Mouse (Mus musculus) intestine, embryonic 14.5 days (tissue): ENCODE results near the gene Rcc2. TPM values are rescaled to one million over a fixed set of nuclear protein-coding genes. Genes with fewer than 3 reads are reported as not detected.

Experiments
- ATAC-seq: fragments of 200-750 bp; cut with Nextera tagmentation; replicated peaks from 2 replicates; pipeline ENCODE4 v1.8.0; 2017; ENCODE audit warnings: low read depth, moderate number of reproducible peaks, moderate TSS enrichment, moderate library complexity; ENCODE audit not compliant: low FRiP score, low TSS enrichment
- DNase-seq: peaks from one replicate; pipeline ENCODE4 v3.0.0-alpha.2; 2018; ENCODE audit warnings: low spot score
- H3K27ac ChIP-seq: fragments of 300-500 bp; sonication (generic); 2 replicates; pipeline ENCODE4 v1.5.1; 2014; ENCODE audit warnings: low read depth, mild to moderate bottlenecking, control low read depth
- H3K27me3 ChIP-seq: fragments of 300-500 bp; sonication (generic); replicated peaks from 2 replicates; pipeline ENCODE4 v1.6.1; 2014; ENCODE audit warnings: low read length, control low read depth; ENCODE audit not compliant: control insufficient read depth, insufficient read depth
- H3K36me3 ChIP-seq: fragments of 300-500 bp; sonication (generic); 2 replicates; pipeline ENCODE4 v1.6.1; 2014; ENCODE audit warnings: low read length, control low read depth; ENCODE audit not compliant: control insufficient read depth, insufficient read depth
- H3K4me1 ChIP-seq: fragments of 300-500 bp; sonication (generic); replicated peaks from 2 replicates; pipeline ENCODE4 v1.6.1; 2014; ENCODE audit warnings: low read length, control low read depth, mixed read lengths; ENCODE audit not compliant: control insufficient read depth, insufficient read depth
- H3K4me2 ChIP-seq: fragments of 300-500 bp; sonication (generic); 2 replicates; pipeline ENCODE4 v1.6.1; 2014; ENCODE audit warnings: low read length
- H3K4me3 ChIP-seq: fragments of 300-500 bp; sonication (generic); 2 replicates; pipeline ENCODE4 v1.5.1; 2014; ENCODE audit warnings: low read depth, low read length, control low read depth, mixed read lengths
- H3K9ac ChIP-seq: fragments of 300-500 bp; sonication (generic); 2 replicates; pipeline ENCODE4 v1.6.1; 2014; ENCODE audit warnings: mild to moderate bottlenecking, low read length
- H3K9me3 ChIP-seq: fragments of 300-500 bp; sonication (generic); 2 replicates; pipeline ENCODE4 v1.6.1; 2016; ENCODE audit warnings: low read length, control low read depth; ENCODE audit not compliant: control insufficient read depth
- WGBS: fragments of 180-500 bp; shearing (Covaris S2); extraction: QIAGEN DNeasy Blood & Tissue Kit; methylation state at CpG from one replicate; pipeline ENCODE4 v1.1.7; 2014; 5-methylcytosine and 5-hydroxymethylcytosine counted together
- polyA plus RNA-seq: library from polyadenylated mRNA; unstranded; fragments of >200 nt; fragmentation: Nextera tagmentation; extraction: Ambion mirVana; gene quantifications from 2 replicates; pipeline ENCODE4 v1.2.1, GENCODE M21; 2014

The Rcc2 gene
- polyA plus RNA-seq, 1 experiment from 2014 or later: 30.7 TPM

GRCm38 (mm10) chr4:140711360-140711759 is 11.0 kb downstream of the Rcc2 start:
- H3K27ac ChIP-seq: no peak overlapping the region
- DNase-seq (no peak), ATAC-seq (no peak)
- H3K9ac ChIP-seq: no peak overlapping the region
- peaks cover 89% of the 10 kb centered on the region for H3K36me3 ChIP-seq
- H3K4me1 ChIP-seq: peaks cover 10% of the 10 kb centered on the region
- H3K4me2 ChIP-seq: no peak overlapping the region
- H3K27me3 ChIP-seq: no peaks in the 10 kb centered on the region
- 80% methylated on average over 5 of the region's 5 CpGs for WGBS
- no peaks in the 10 kb centered on the region for H3K9me3 ChIP-seq
- H3K4me3 ChIP-seq: no peak overlapping the region

- Histone ChIP-seq H3K4me1 (peaks cover 4% of the 10 kb centered on the region), H3K9me3 (no peaks in the 10 kb centered on the region), H3K9ac (no peak overlapping the region), H3K4me2 (no peak overlapping the region), H3K27me3 (no peaks in the 10 kb centered on the region), H3K27ac (peak overlapping the region; percentile 8; the same call in 1 of the 2 replicates), H3K36me3 (peaks cover 94% of the 10 kb centered on the region), H3K4me3 (no peak overlapping the region)
- DNase-seq (peak; percentile 95), ATAC-seq (peak; percentile 74)
- 41% methylated on average over 29 of the region's 29 CpGs for WGBS
Measured at GRCm38 (mm10) chr4:140713480-140714365, 13.4 kb downstream of the Rcc2 start.

- peaks cover 4% of the 10 kb centered on the region for H3K4me1 ChIP-seq
- ATAC-seq (no peak), DNase-seq (no peak)
- H3K27ac ChIP-seq: no peak overlapping the region
- no peak overlapping the region for H3K4me2 ChIP-seq
- 86% methylated on average over 5 of the region's 5 CpGs for WGBS
- no peaks in the 10 kb centered on the region for H3K9me3 ChIP-seq
- H3K9ac ChIP-seq: no peak overlapping the region
- no peak overlapping the region for H3K4me3 ChIP-seq
- H3K27me3 ChIP-seq: no peaks in the 10 kb centered on the region
- peaks cover 94% of the 10 kb centered on the region for H3K36me3 ChIP-seq
Measured at GRCm38 (mm10) chr4:140714586-140714985, 14.2 kb downstream of the Rcc2 start.

GRCm38 (mm10) chr4:140716994-140717393 is 16.7 kb downstream of the Rcc2 start:
- H3K27ac ChIP-seq: no peak overlapping the region
- peaks cover 94% of the 10 kb centered on the region for H3K36me3 ChIP-seq
- H3K9ac ChIP-seq: no peak overlapping the region
- H3K4me2 ChIP-seq: no peak overlapping the region
- DNase-seq (no peak), ATAC-seq (no peak)
- WGBS: 91% methylated on average over 11 of the region's 11 CpGs
- H3K9me3 ChIP-seq: no peaks in the 10 kb centered on the region
- no peaks in the 10 kb centered on the region for H3K27me3 ChIP-seq
- no peak overlapping the region for H3K4me3 ChIP-seq
- peaks cover 4% of the 10 kb centered on the region for H3K4me1 ChIP-seq

GRCm38 (mm10) chr4:140718436-140718835 is 18.1 kb downstream of the Rcc2 start:
- Histone ChIP-seq H3K9ac (no peak overlapping the region), H3K27me3 (no peaks in the 10 kb centered on the region), H3K36me3 (peaks cover 90% of the 10 kb centered on the region), H3K4me2 (no peak overlapping the region), H3K9me3 (no peaks in the 10 kb centered on the region), H3K27ac (no peak overlapping the region), H3K4me1 (peaks cover 4% of the 10 kb centered on the region), H3K4me3 (no peak overlapping the region)
- ATAC-seq (no peak), DNase-seq (no peak)
- 98% methylated on average over 9 of the region's 9 CpGs for WGBS

- Histone ChIP-seq H3K4me1 (no peaks in the 10 kb centered on the region), H3K4me3 (no peak overlapping the region), H3K9me3 (no peaks in the 10 kb centered on the region), H3K36me3 (peaks cover 85% of the 10 kb centered on the region), H3K27me3 (no peaks in the 10 kb centered on the region), H3K4me2 (no peak overlapping the region), H3K9ac (no peak overlapping the region), H3K27ac (no peak overlapping the region)
- WGBS: 91% methylated on average over 5 of the region's 5 CpGs
- DNase-seq (no peak), ATAC-seq (no peak)
Measured at GRCm38 (mm10) chr4:140720091-140720490, 19.8 kb downstream of the Rcc2 start.

- H3K27ac ChIP-seq: no peak overlapping the region
- H3K4me1 ChIP-seq: no peaks in the 10 kb centered on the region
- H3K27me3 ChIP-seq: no peaks in the 10 kb centered on the region
- H3K9ac ChIP-seq: no peak overlapping the region
- no peak overlapping the region for H3K4me3 ChIP-seq
- no peak for DNase-seq
- H3K9me3 ChIP-seq: no peaks in the 10 kb centered on the region
- no peak for ATAC-seq
- H3K4me2 ChIP-seq: no peak overlapping the region
- peaks cover 66% of the 10 kb centered on the region for H3K36me3 ChIP-seq
- WGBS: 85% methylated on average over 20 of the region's 20 CpGs
Measured at GRCm38 (mm10) chr4:140721968-140722490, 21.7 kb downstream of the Rcc2 start.

- Histone ChIP-seq H3K36me3 (peaks cover 59% of the 10 kb centered on the region), H3K9me3 (no peaks in the 10 kb centered on the region), H3K27ac (no peak overlapping the region), H3K27me3 (no peaks in the 10 kb centered on the region), H3K4me2 (no peak overlapping the region), H3K4me1 (no peaks in the 10 kb centered on the region), H3K9ac (no peak overlapping the region), H3K4me3 (no peak overlapping the region)
- WGBS: 76% methylated on average over 9 of the region's 9 CpGs
- ATAC-seq (no peak), DNase-seq (no peak)
Measured at GRCm38 (mm10) chr4:140722710-140723109, 22.4 kb downstream of the Rcc2 start.

GRCm38 (mm10) chr4:140723192-140723591 is 22.9 kb downstream of the Rcc2 start:
- no peaks in the 10 kb centered on the region for H3K9me3 ChIP-seq
- 79% methylated on average over 9 of the region's 9 CpGs for WGBS
- no peaks in the 10 kb centered on the region for H3K27me3 ChIP-seq
- no peak overlapping the region for H3K4me3 ChIP-seq
- H3K27ac ChIP-seq: no peak overlapping the region
- H3K36me3 ChIP-seq: peaks cover 54% of the 10 kb centered on the region
- ATAC-seq (no peak), DNase-seq (no peak)
- no peak overlapping the region for H3K4me2 ChIP-seq
- no peak overlapping the region for H3K9ac ChIP-seq
- no peaks in the 10 kb centered on the region for H3K4me1 ChIP-seq
